Mouse (Mus musculus) cortical plate, adult 2 months (tissue): ENCODE measurements around the gene Thsd7b. TPM values are rescaled to one million over a fixed set of nuclear protein-coding genes. Genes with fewer than 3 reads are reported as not detected.

Experiments
- H3K27ac ChIP-seq: fragments of 200-500 bp; 2 replicates; pipeline ENCODE4 v1.5.1; 2012; ENCODE audit warnings: low read length, control low read depth, inconsistent platforms; ENCODE audit not compliant: insufficient read depth
- H3K4me1 ChIP-seq: fragments of 200-500 bp; 2 replicates; pipeline ENCODE4 v1.6.1; 2011; ENCODE audit warnings: low read length; ENCODE audit not compliant: control insufficient read depth, insufficient read depth
- H3K4me3 ChIP-seq: fragments of 200-500 bp; 2 replicates; pipeline ENCODE4 v1.5.1; 2011; ENCODE audit warnings: mild to moderate bottlenecking, low read length, control low read depth; ENCODE audit not compliant: insufficient read depth
- CTCF ChIP-seq: fragments of 200-500 bp; IDR thresholded peaks from 2 replicates; pipeline ENCODE4 v1.5.1; 2011; ENCODE audit warnings: mild to moderate bottlenecking, control low read depth, low read length; ENCODE audit not compliant: insufficient read depth; ENCODE audit errors: extremely low read depth
- POLR2A ChIP-seq: fragments of 200-500 bp; IDR thresholded peaks from 2 replicates; pipeline ENCODE4 v1.6.1; 2011; ENCODE audit warnings: mild to moderate bottlenecking, low read length, control low read depth; ENCODE audit not compliant: insufficient read depth; ENCODE audit errors: extremely low read depth
- polyA plus RNA-seq: library from polyadenylated mRNA; depleted of rRNA; stranded (reverse); fragments of >200 nt; gene quantifications from 2 replicates; pipeline ENCODE4 v1.2.3, GENCODE M21; 2012

Thsd7b gene
- polyA plus RNA-seq, 1 experiment, result 4.0 TPM

DNA sequence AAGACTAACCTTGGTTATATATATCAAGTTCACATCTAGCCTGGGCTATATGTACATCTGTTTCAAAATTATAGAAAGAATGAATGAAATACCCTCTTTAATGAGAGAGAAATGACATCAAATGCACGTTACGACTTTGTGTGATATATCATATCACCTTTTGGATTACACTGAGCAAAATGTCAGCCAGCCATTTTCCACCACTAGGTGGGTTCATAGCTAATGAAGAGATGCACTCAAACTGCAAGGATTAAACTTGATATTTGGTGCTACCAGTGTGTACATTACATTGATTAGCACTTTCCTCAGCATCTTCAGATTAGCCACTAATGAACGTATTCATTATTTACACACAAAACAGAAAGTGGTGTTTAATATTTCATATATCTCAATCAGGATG, 228.6 kb downstream of the Thsd7b start:
- no peak overlapping the region for H3K4me3 ChIP-seq
- no peak overlapping the region for H3K27ac ChIP-seq
- no peaks in the 10 kb centered on the region for H3K4me1 ChIP-seq
- TF ChIP-seq POLR2A, result no peak
- TF ChIP-seq CTCF, result no peak

DNA sequence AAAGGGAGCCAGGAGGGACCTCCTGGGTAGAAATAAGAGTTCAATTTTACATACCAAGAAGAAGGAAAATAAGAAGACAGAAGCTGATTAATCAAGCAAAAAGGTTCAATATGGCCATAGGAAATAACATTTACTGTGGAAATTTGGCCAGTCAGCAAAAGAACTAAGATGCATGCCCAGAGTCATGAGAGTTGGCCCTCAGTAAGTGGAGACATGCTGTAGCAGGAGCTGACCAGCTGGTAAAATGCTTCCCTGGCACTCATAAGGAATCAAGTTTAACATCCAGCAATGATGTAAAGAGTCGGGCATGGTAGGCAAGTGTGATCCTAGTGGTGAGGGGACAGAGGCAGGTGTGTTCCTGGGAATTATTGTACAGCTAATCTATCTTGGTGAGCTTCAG, 243.3 kb downstream of the Thsd7b start:
- Histone ChIP-seq H3K27ac (no peak overlapping the region), H3K4me1 (no peaks in the 10 kb centered on the region), H3K4me3 (no peak overlapping the region)
- TF ChIP-seq POLR2A, result no peak
- no peak for TF ChIP-seq CTCF

DNA sequence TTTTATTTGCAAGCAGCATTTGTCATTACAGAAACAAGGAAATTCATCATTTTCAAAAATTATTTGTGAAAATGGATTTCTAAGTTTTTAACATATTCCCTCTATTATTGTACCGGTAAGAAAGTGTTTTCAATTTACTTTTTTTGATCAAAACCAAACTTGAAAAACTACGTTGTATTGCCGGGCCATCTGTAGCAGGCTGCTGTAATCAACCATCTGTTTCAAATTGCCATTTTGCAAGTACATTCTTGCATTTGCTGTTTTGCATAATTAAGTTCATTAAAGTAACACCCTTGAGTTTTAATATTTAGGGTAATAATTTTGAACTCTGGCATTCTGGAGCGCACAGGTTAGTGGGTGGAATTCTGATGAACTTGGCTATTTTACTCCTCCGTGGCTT, 246.6 kb downstream of the Thsd7b start:
- TF ChIP-seq CTCF (no peak), POLR2A (no peak)
- Histone ChIP-seq H3K27ac (no peak overlapping the region), H3K4me3 (no peak overlapping the region), H3K4me1 (no peaks in the 10 kb centered on the region)

DNA sequence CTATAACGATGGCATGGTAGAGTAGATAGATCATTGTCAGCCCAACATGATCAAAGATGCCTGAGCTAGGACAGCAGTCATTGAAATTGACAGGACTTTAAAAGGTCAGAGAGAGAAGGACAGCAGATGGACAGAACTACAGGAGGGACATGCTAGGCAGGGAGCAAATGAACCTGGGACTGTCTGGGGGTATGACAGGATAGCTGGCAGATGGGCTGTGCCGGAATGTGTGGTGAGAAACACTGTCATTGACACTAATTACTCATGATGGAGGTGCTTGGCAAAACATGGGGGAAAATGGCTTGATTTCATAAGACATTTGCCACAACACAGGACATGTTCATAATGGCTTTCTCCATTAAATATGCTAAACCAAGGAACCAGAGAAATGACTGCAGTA, 253.9 kb downstream of the Thsd7b start:
- no peak for TF ChIP-seq CTCF
- no peak for TF ChIP-seq POLR2A

DNA sequence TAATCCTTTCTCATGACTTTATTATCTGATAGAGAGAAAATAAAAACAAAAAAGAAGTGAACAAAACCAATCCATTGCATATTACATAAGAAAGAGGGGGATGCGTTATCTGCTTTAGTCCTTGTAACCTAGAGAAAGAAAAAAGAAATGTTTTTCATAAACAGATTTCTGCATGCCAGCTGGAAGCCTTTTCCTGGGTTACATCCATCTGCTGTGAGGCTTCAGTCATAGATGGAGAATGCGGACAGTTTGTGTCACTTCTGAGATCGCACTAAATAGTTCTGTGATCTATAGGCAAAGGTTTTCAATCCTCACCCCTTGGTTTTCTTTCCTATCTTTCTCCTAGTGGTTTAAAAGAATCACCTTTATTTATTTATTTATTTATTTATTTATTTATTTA, 259.1 kb downstream of the Thsd7b start:
- no peak overlapping the region for H3K4me3 ChIP-seq
- no peaks in the 10 kb centered on the region for H3K4me1 ChIP-seq
- TF ChIP-seq CTCF (no peak), POLR2A (no peak)
- H3K27ac ChIP-seq, result no peak overlapping the region

More for the DNA sequence above, 253.9 kb downstream of the Thsd7b start:
- H3K27ac ChIP-seq, result no peak overlapping the region
- H3K4me3 ChIP-seq, result no peak overlapping the region
- no peaks in the 10 kb centered on the region for H3K4me1 ChIP-seq

DNA sequence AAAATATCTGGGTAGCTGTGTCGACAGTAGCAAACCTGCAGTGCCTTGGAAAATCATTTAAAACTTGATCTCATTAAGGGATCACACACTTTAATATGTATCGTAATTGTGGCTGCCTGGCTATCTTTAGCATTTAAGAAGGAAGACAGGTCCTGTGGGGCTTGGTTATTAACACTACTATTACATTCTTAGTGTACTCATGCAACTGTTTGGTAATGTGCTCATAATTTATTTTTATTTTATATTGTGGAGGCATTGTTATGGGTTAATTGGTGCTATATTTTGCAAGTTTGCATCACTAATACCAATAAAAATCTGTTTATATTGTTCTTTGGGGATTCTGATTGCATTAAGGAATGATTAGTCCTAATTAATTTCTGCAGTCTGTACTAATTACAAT, 265.4 kb downstream of the Thsd7b start:
- H3K27ac ChIP-seq, result no peak overlapping the region
- TF ChIP-seq CTCF, result no peak
- no peak for TF ChIP-seq POLR2A

DNA sequence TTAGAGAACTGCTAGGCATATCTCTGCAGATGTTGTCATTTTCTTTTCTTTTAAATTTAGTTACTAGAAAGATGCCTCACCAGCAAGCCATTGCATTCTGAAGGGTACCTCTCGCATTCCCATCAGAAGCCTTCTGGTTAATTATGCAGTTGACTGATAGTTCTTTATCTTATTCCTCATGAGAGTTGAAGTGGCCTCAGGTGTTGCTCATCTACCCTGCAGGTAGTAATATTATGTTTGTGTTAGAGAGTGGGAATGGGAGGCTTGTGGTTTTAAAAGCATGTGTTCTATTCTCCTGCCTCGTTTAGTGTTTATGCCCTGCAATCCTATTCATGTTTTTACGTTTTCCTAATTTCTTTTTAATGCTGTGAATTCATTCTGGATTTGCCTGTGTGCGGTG, 265.9 kb downstream of the Thsd7b start:
- no peak overlapping the region for H3K4me3 ChIP-seq
- TF ChIP-seq CTCF (no peak), POLR2A (no peak)
- H3K4me1 ChIP-seq, result no peaks in the 10 kb centered on the region
- H3K27ac ChIP-seq, result no peak overlapping the region

More for the DNA sequence above, 265.4 kb downstream of the Thsd7b start:
- Histone ChIP-seq H3K4me1 (no peaks in the 10 kb centered on the region), H3K4me3 (no peak overlapping the region)

DNA sequence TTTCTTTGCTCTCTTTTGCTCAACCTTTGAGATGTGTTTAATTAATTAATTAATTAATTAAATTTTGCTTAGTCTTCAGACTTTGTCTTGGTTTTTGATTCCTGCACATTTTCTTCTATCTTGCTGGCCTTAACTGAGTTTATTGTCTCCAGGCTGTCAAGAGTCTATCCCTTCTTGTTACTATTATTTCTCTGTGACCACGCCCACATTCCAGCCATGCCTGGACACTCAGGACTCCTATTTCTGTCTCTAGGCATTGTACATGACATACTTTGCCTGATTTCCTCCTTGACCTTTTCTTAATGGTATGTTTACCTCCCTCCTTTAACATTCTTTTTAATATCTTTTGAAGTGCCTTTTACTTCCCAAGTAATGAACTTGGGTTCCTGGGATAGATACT, 267.6 kb downstream of the Thsd7b start:
- TF ChIP-seq CTCF, result no peak
- TF ChIP-seq POLR2A, result no peak
- H3K27ac ChIP-seq, result no peak overlapping the region
- H3K4me3 ChIP-seq, result no peak overlapping the region
- no peaks in the 10 kb centered on the region for H3K4me1 ChIP-seq

DNA sequence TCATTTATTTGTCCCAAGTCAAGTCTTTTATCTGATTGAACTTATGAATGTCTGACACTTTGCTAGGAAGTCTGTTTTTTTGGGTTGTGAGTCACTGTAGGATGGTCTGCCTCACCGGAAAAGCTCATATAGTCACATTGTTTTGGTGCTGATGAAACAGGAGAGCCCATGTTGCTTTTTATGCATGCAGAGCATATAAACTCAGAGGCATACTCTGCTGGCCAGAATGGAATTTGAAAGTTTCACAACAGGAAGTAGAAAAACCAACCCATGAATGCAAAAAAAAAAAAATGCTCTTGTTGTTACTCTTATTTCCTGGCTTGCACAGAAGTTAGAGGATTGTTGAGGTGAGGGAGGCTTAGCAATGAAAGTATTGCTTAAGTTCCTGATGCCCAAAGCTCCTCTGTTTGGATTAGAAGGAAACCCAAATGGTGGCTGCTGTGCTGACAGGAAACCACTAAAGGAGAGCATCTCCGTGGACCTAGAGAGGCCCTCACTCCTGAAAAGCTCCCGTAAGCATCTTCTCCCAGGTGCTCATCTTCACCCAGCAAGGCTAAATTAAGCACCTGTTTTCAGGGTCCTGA, 269.6 kb downstream of the Thsd7b start:
- TF ChIP-seq POLR2A, result no peak
- no peak for TF ChIP-seq CTCF

DNA sequence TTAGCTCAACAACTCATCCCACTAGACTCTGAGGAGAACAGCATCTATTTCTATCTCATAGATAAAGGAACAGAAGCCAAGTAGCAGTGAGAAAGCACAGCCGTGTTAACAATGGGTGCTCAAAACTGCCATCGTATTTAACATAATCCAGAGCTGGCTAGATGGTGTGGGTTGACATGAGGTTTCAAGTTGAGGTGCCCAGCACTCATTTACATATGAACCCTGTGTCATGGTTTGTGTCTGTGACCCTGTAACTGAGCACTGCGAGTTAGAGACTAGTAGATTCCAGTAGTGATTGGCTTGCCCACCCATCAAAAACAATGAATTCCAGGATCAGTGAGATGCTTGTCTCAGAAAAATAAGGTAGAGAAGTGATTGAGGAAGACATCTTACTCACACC, 270.1 kb downstream of the Thsd7b start:
- no peaks in the 10 kb centered on the region for H3K4me1 ChIP-seq
- no peak for TF ChIP-seq CTCF
- TF ChIP-seq POLR2A, result no peak
- no peak overlapping the region for H3K4me3 ChIP-seq
- H3K27ac ChIP-seq, result no peak overlapping the region

More for the DNA sequence above, 269.6 kb downstream of the Thsd7b start:
- H3K4me1 ChIP-seq, result no peaks in the 10 kb centered on the region
- H3K27ac ChIP-seq, result no peak overlapping the region
- no peak overlapping the region for H3K4me3 ChIP-seq
